15 mouse cellular contexts compared by ENCODE assay signal in the genomic region with DNA sequence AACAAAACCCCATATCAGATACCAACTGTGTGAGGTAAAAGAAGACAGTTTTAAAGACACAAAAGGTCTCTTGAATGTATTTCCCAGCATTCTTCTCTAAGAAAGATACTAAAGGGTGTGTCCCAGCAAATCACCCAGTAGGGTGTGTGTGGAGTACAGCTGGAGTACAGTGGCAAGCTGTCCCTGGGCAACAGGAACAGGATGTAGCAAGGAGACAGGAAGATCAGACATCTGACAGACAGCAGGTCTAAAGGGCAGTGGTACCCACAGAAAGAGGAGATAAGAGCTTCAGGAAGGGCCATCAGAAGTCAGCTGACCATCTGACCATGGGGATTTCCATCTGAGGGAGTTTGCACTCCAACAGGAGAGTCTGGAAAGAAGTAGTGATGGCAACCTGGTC.
"Had no signal": no experiment of that assay in that cellular context is flagged by ENCODE, and none has a peak within 500 bp of the region (broad histone marks: within the 10 kb centered on the region; RNA-seq: fewer than 3 reads in every experiment).

No protein-coding gene starts in this region.

- H3K9me3 ChIP-seq: intestine, embryonic 15.5 days; limb, embryonic 12.5 days; limb, embryonic 15.5 days; lung, embryonic 15.5 days; megakaryocyte, embryonic 14.5 days; midbrain, embryonic 10.5 days; midbrain, embryonic 13.5 days had no signal

- H3K27ac ChIP-seq: intestine, embryonic 15.5 days; limb, embryonic 12.5 days; limb, embryonic 15.5 days; liver, embryonic 14.5 days; lung, embryonic 15.5 days; midbrain, embryonic 10.5 days; midbrain, embryonic 13.5 days had no signal

- ATAC-seq: intestine, embryonic 15.5 days; liver, postnatal 0 days; midbrain, embryonic 13.5 days had no signal

- H3K9ac ChIP-seq: intestine, embryonic 15.5 days; limb, embryonic 12.5 days; limb, embryonic 15.5 days; liver, embryonic 14.5 days; liver, postnatal 0 days; lung, embryonic 15.5 days; midbrain, embryonic 13.5 days had no signal

- H3K4me2 ChIP-seq: intestine, embryonic 15.5 days; limb, embryonic 12.5 days; limb, embryonic 15.5 days; liver, embryonic 11.5 days; lung, embryonic 15.5 days; midbrain, embryonic 13.5 days had no signal

- H3K4me1 ChIP-seq: intestine, embryonic 15.5 days; lung, embryonic 15.5 days; midbrain, embryonic 10.5 days; midbrain, embryonic 13.5 days had no signal

- DNase-seq: kidney, adult 18-20 months; kidney, adult 9 months; kidney, postnatal 14 days; kidney, postnatal 4 days; liver, postnatal 0 days; thymus, postnatal 25 days had no signal

- H3K4me3 ChIP-seq: intestine, embryonic 15.5 days; limb, embryonic 12.5 days; limb, embryonic 15.5 days; lung, embryonic 15.5 days; megakaryocyte, embryonic 14.5 days; midbrain, embryonic 10.5 days; midbrain, embryonic 13.5 days had no signal

- H3K27me3 ChIP-seq: intestine, embryonic 15.5 days; limb, embryonic 12.5 days; limb, embryonic 15.5 days; lung, embryonic 15.5 days; midbrain, embryonic 13.5 days had no signal

- H3K36me3 ChIP-seq: intestine, embryonic 15.5 days; limb, embryonic 12.5 days; limb, embryonic 15.5 days; lung, embryonic 15.5 days; midbrain, embryonic 10.5 days; midbrain, embryonic 13.5 days had no signal
